Mouse (Mus musculus) stomach, embryonic 16.5 days (tissue): ENCODE measurements around the gene Micu1. TPM values are rescaled to one million over a fixed set of nuclear protein-coding genes. Genes with fewer than 3 reads are reported as not detected.
"Not testable (repeated sequence)": the region's sequence is repeated elsewhere in the genome, so short reads cannot be mapped to it uniquely, and the experiment has no call there.

Experiments used
- ATAC-seq: fragments of 200-750 bp; cut with Nextera tagmentation; 2 replicates; pipeline ENCODE4 v1.8.0; 2017; ENCODE audit warnings: moderate number of reproducible peaks, moderate TSS enrichment; ENCODE audit not compliant: insufficient read depth, low FRiP score
- H3K27ac ChIP-seq: fragments of 300-500 bp; sonication (generic); 2 replicates; pipeline ENCODE4 v1.5.1; 2014; ENCODE audit warnings: low read length
- H3K27me3 ChIP-seq: fragments of 300-500 bp; sonication (generic); 2 replicates; pipeline ENCODE4 v1.6.1; 2014; ENCODE audit warnings: low read length, control low read depth, mixed read lengths; ENCODE audit not compliant: control insufficient read depth, insufficient read depth
- H3K36me3 ChIP-seq: fragments of 300-500 bp; sonication (generic); 2 replicates; pipeline ENCODE4 v1.6.1; 2014; ENCODE audit warnings: low read length; ENCODE audit not compliant: control insufficient read depth, insufficient read depth
- H3K4me1 ChIP-seq: fragments of 300-500 bp; sonication (generic); 2 replicates; pipeline ENCODE4 v1.6.1; 2014; ENCODE audit warnings: low read length, control low read depth, mixed read lengths; ENCODE audit not compliant: control insufficient read depth, insufficient read depth
- H3K4me2 ChIP-seq: fragments of 300-500 bp; sonication (generic); 2 replicates; pipeline ENCODE4 v1.6.1; 2014; ENCODE audit warnings: low read depth, low read length, mixed read lengths
- H3K4me3 ChIP-seq: fragments of 300-500 bp; sonication (generic); replicated peaks from 2 replicates; pipeline ENCODE4 v1.5.1; 2014; ENCODE audit warnings: mild to moderate bottlenecking, low read length
- H3K9ac ChIP-seq: fragments of 300-500 bp; sonication (generic); 2 replicates; pipeline ENCODE4 v1.6.1; 2014; ENCODE audit warnings: low read length
- H3K9me3 ChIP-seq: fragments of 300-500 bp; sonication (generic); replicated peaks from 2 replicates; pipeline ENCODE4 v1.6.1; 2016; ENCODE audit warnings: low read length, control low read depth; ENCODE audit not compliant: control insufficient read depth
- WGBS: fragments of 180-500 bp; shearing (Covaris S2); extraction: QIAGEN DNeasy Blood & Tissue Kit; methylation state at CpG from one replicate; pipeline ENCODE4 v1.1.7; 2014; 5-methylcytosine and 5-hydroxymethylcytosine counted together
- polyA plus RNA-seq: library from polyadenylated mRNA; unstranded; fragments of >200 nt; fragmentation: Nextera tagmentation; extraction: Ambion mirVana; gene quantifications from 2 replicates; pipeline ENCODE4 v1.2.1, GENCODE M21; 2015

The Micu1 gene
- polyA plus RNA-seq, 1 experiment from 2014 or later = 74.1 TPM

GRCm38 (mm10) chr10:59860684-59861083 is 158.4 kb downstream of the Micu1 start:
- 64% methylated on average over 9 of the region's 9 CpGs for WGBS
- Histone ChIP-seq H3K27ac (no peak overlapping the region), H3K36me3 (no peaks in the 10 kb centered on the region), H3K4me1 (peaks cover 2% of the 10 kb centered on the region), H3K9ac (no peak overlapping the region), H3K4me3 (no peak overlapping the region), H3K27me3 (no peaks in the 10 kb centered on the region), H3K9me3 (no peaks in the 10 kb centered on the region), H3K4me2 (no peak overlapping the region)
- ATAC-seq = no peak

DNA sequence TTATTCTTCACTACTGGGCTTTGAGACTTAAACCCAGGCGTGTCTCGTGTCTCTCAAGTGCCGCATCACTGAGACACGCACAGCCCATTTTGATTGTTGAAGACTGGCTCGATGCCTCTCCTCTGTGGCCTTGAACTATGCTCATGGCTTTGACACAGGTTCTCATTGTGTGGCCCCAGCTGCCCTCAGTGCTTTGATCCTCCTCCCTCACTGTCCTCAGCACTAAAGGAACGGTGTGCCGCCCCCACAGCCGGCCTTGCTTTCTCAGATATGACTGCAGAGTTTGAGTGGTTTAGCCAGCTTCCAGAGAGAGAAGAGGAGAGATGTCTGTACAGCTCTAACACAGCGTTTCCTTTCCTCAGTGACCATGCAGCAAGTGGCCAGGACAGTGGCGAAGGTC is 158.9 kb downstream of the Micu1 start:
- WGBS = 80% methylated on average over 10 of the region's 10 CpGs
- H3K4me1 ChIP-seq = peaks cover 2% of the 10 kb centered on the region
- no peaks in the 10 kb centered on the region for H3K27me3 ChIP-seq
- H3K4me3 ChIP-seq = no peak overlapping the region
- H3K4me2 ChIP-seq = no peak overlapping the region
- H3K9me3 ChIP-seq = no peaks in the 10 kb centered on the region
- no peak overlapping the region for H3K9ac ChIP-seq
- H3K36me3 ChIP-seq = no peaks in the 10 kb centered on the region
- ATAC-seq = no peak
- H3K27ac ChIP-seq = no peak overlapping the region

- Histone ChIP-seq H3K9ac (no peak overlapping the region), H3K4me3 (no peak overlapping the region), H3K27ac (no peak overlapping the region), H3K4me2 (no peak overlapping the region), H3K36me3 (no peaks in the 10 kb centered on the region), H3K4me1 (peaks cover 2% of the 10 kb centered on the region), H3K9me3 (no peaks in the 10 kb centered on the region), H3K27me3 (no peaks in the 10 kb centered on the region)
- 75% methylated on average over 6 of the region's 6 CpGs for WGBS
- ATAC-seq = no peak
Observed at GRCm38 (mm10) chr10:59862816-59863440, 160.7 kb downstream of the Micu1 start.

DNA sequence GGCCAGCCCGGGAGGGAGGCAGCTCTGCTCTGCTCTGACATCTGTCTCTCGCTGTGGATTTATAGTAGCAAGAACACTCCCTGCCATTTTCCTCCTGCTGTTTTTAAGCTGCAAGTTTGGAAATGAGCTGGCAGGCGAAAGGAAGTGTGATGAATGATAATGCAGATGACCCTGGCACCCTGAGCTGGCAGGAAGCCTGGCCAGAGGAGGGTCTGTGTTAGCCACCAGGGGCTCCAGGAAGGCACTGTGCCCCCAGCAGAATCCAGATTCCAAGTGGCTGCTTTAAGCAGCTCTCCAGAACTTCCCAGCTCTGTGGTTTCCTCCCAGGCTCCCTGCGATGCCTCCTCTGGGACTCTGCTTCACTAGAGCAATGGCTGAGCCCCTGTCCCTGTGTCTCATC is 161.3 kb downstream of the Micu1 start:
- H3K4me2 ChIP-seq = no peak overlapping the region
- WGBS = 49% methylated on average over 4 of the region's 4 CpGs
- no peak overlapping the region for H3K4me3 ChIP-seq

DNA sequence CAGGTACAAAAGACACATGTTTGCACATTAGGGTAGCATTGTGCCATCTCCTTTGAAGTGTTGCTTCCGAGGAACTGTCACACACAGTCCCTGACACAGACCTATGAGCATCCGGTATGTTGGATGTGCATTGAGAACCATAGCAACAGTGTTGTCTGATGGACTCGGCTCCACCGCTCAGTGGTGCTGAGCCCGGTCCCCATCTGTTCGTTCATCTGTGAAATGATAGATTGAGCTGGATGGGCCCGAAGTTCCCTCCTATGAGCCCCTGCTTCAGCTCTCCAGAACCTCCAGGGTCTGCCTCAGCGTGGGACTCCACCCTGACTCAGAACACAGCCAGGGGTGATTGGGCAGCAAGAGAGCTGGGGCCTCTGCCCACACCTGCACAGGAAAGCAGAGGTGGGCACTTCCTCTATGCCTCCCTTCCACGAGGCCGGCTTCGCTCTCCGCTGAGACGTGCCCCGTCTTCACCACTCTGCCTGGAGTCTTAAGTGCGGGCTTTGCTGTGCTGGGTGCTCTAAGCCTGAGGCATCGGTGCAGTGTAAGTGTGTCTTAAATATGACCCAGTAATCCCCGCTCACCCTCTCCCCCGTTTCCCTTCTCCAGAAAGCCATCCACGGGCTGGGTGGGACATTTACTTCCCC is 162.1 kb downstream of the Micu1 start:
- Histone ChIP-seq H3K4me1 (peaks cover 2% of the 10 kb centered on the region), H3K9ac (no peak overlapping the region), H3K27me3 (no peaks in the 10 kb centered on the region), H3K4me2 (no peak overlapping the region), H3K36me3 (no peaks in the 10 kb centered on the region), H3K27ac (no peak overlapping the region), H3K4me3 (no peak overlapping the region), H3K9me3 (no peaks in the 10 kb centered on the region)
- 79% methylated on average over 19 of the region's 19 CpGs for WGBS
- ATAC-seq = no peak

More for the DNA sequence above, 161.3 kb downstream of the Micu1 start:
- Histone ChIP-seq H3K27ac (no peak overlapping the region), H3K36me3 (no peaks in the 10 kb centered on the region), H3K9ac (peak overlapping the region; percentile 29; the same call in 1 of the 2 replicates), H3K27me3 (no peaks in the 10 kb centered on the region), H3K9me3 (no peaks in the 10 kb centered on the region), H3K4me1 (peaks cover 2% of the 10 kb centered on the region)
- no peak for ATAC-seq

- ATAC-seq = peak; percentile 71
- Histone ChIP-seq H3K4me2 (no peak overlapping the region), H3K9me3 (no peaks in the 10 kb centered on the region), H3K9ac (no peak overlapping the region), H3K36me3 (no peaks in the 10 kb centered on the region), H3K4me1 (peaks cover 2% of the 10 kb centered on the region), H3K27me3 (no peaks in the 10 kb centered on the region), H3K27ac (no peak overlapping the region), H3K4me3 (no peak overlapping the region)
- WGBS = 40% methylated on average over 13 of the region's 13 CpGs
Observed at GRCm38 (mm10) chr10:59864884-59865726, 162.8 kb downstream of the Micu1 start.

GRCm38 (mm10) chr10:59868266-59868665 is 166.0 kb downstream of the Micu1 start:
- Histone ChIP-seq H3K9ac (no peak overlapping the region), H3K27me3 (no peaks in the 10 kb centered on the region), H3K9me3 (no peaks in the 10 kb centered on the region), H3K27ac (no peak overlapping the region), H3K36me3 (no peaks in the 10 kb centered on the region), H3K4me3 (no peak overlapping the region), H3K4me1 (peaks cover 2% of the 10 kb centered on the region), H3K4me2 (no peak overlapping the region)
- WGBS = 63% methylated on average over 11 of the region's 11 CpGs
- no peak for ATAC-seq

DNA sequence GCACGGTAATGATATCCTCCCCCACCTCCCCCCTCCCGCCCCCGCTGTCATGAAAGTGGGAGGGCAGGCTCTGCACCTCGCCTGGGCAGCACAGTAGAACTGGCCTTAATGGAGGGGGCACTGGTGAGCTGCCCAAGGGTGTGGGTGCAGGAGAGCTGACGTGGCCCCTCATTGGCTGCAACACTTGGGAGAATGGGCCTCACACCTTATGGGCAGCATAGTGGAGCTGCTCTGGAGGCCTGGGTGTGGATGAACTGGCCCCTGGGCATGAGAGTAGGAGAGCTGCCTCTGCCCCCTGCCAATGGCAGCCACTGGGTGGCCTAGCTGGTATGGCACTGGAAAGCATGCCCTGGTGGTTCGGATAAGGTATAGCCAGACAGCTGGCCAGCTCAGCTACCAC is 167.8 kb downstream of the Micu1 start:
- 81% methylated on average over 6 of the region's 6 CpGs for WGBS
- Histone ChIP-seq H3K27ac (no peak overlapping the region), H3K4me2 (no peak overlapping the region), H3K4me1 (peaks cover 4% of the 10 kb centered on the region; the same call in 1 of the 2 replicates), H3K4me3 (no peak overlapping the region), H3K27me3 (no peaks in the 10 kb centered on the region), H3K9ac (no peak overlapping the region), H3K36me3 (no peaks in the 10 kb centered on the region), H3K9me3 (no peaks in the 10 kb centered on the region)
- ATAC-seq = no peak; the same call in 1 of the 2 replicates

GRCm38 (mm10) chr10:59872651-59873050 is 170.4 kb downstream of the Micu1 start:
- H3K9me3 ChIP-seq, H3K9ac ChIP-seq, ATAC-seq, H3K4me2 ChIP-seq, H3K4me1 ChIP-seq, H3K4me3 ChIP-seq, H3K36me3 ChIP-seq, H3K27me3 ChIP-seq: not testable (repeated sequence)
- WGBS = 89% methylated on average over 4 of the region's 4 CpGs
- peak overlapping the region; percentile 62; the same call in 1 of the 2 replicates for H3K27ac ChIP-seq
